Mouse (Mus musculus) ES-E14 (cell line): ENCODE results near the gene Bcar3.

Experiments
- HCFC1 ChIP-seq: IDR thresholded peaks from 2 replicates; pipeline ENCODE4 v1.6.1; 2012; ENCODE audit warnings: low read length, inconsistent platforms, borderline replicate concordance; ENCODE audit not compliant: insufficient read depth
- ZC3H11A ChIP-seq: IDR thresholded peaks from 2 replicates; pipeline ENCODE4 v1.6.1; 2012; ENCODE audit warnings: low read depth, mild to moderate bottlenecking, inconsistent platforms, low read length, borderline replicate concordance

DNA sequence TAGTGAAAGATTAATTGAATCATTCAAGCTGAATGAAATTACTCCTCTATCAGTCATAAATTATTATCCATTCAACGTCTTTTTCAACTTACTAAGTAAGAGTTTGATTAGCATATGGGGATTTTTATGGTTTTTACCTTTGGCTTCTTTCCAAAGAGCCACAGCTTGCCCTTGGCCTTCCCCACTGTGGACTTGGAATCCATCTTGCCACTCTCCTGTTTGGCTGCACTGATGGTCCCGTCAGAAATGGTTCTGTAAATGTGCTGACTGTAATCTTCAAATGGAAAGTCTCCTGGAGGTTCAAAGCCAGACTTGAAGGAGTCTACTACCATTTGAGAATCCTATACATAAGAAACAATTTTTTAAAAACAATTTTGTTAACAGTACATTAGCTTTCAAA lies 263.8 kb downstream of the Bcar3 start:
- TF ChIP-seq ZC3H11A (no peak), HCFC1 (no peak)
